Mouse (Mus musculus): ENCODE data around the gene Mt4. TPM values are rescaled to one million over a fixed set of nuclear protein-coding genes. Genes with fewer than 3 reads are reported as not detected.
A peak's percentile ranks its signal among the peaks of the same experiment; 100 is the strongest.

Gene Mt4
- polyA plus RNA-seq, 1 experiment from 2014 or later = not detected

GRCm38 (mm10) chr8:94098996-94099395, 38.0 kb upstream of the Mt4 start:
- Histone ChIP-seq H3K36me3 (replicated peaks; ENCODE audit: insufficient read depth, low read length) (no peaks in the 10 kb centered on the region), H3K9me3 (ENCODE audit: low read length) (no peaks in the 10 kb centered on the region), H3K4me3 (ENCODE audit: low read depth, low read length) (peak overlapping the region; percentile 64), H3K4me1 (ENCODE audit: insufficient read depth) (peaks cover 10% of the 10 kb centered on the region), H3K27me3 (ENCODE audit: insufficient read depth, low read length) (no peaks in the 10 kb centered on the region), H3K27ac (ENCODE audit: low read depth) (peak overlapping the region; percentile 79), H3K9ac (replicated peaks) (peak overlapping the region; percentile 55; the same call in 1 of the 2 replicates), H3K4me2 (ENCODE audit: low read depth, low read length) (peak overlapping the region; percentile 68)
- DNase-seq (no peak), ATAC-seq (no peak)
- WGBS (ENCODE audit: insufficient replicate concordance) = 64% methylated on average over 4 of the region's 4 CpGs
- no peak for TF ChIP-seq EP300 (IDR thresholded peaks at IDR 0.05; ENCODE audit: low read depth)
- no peak for TF ChIP-seq CTCF (IDR thresholded peaks at IDR 0.05; ENCODE audit: low read depth)

- H3K9ac ChIP-seq (replicated peaks) = no peak overlapping the region
- DNase-seq (no peak), ATAC-seq (no peak)
- H3K36me3 ChIP-seq (replicated peaks; ENCODE audit: insufficient read depth, low read length) = no peaks in the 10 kb centered on the region
- no peak for TF ChIP-seq EP300 (IDR thresholded peaks at IDR 0.05; ENCODE audit: low read depth)
- TF ChIP-seq CTCF (IDR thresholded peaks at IDR 0.05; ENCODE audit: low read depth) = no peak; the same call in 1 of the 2 replicates
- no peak overlapping the region for H3K27ac ChIP-seq (ENCODE audit: low read depth)
- no peaks in the 10 kb centered on the region for H3K27me3 ChIP-seq (ENCODE audit: insufficient read depth, low read length)
- no peak overlapping the region for H3K4me2 ChIP-seq (ENCODE audit: low read depth, low read length)
- no peaks in the 10 kb centered on the region for H3K9me3 ChIP-seq (ENCODE audit: low read length)
- no peak overlapping the region for H3K4me3 ChIP-seq (ENCODE audit: low read depth, low read length)
- H3K4me1 ChIP-seq (ENCODE audit: insufficient read depth) = peaks cover under 1% of the 10 kb centered on the region
- 52% methylated on average over 5 of the region's 5 CpGs for WGBS (ENCODE audit: insufficient replicate concordance)
Observed at GRCm38 (mm10) chr8:94104146-94104545, 32.9 kb upstream of the Mt4 start.

GRCm38 (mm10) chr8:94107871-94108270, 29.1 kb upstream of the Mt4 start:
- H3K4me2 ChIP-seq (ENCODE audit: low read depth, low read length) = no peak overlapping the region
- no peaks in the 10 kb centered on the region for H3K36me3 ChIP-seq (replicated peaks; ENCODE audit: insufficient read depth, low read length)
- H3K9me3 ChIP-seq (ENCODE audit: low read length) = no peaks in the 10 kb centered on the region
- H3K27me3 ChIP-seq (ENCODE audit: insufficient read depth, low read length) = no peaks in the 10 kb centered on the region
- no peak for TF ChIP-seq CTCF (IDR thresholded peaks at IDR 0.05; ENCODE audit: low read depth)
- TF ChIP-seq EP300 (IDR thresholded peaks at IDR 0.05; ENCODE audit: low read depth) = no peak
- no peak overlapping the region for H3K4me3 ChIP-seq (ENCODE audit: low read depth, low read length)
- no peak overlapping the region for H3K27ac ChIP-seq (ENCODE audit: low read depth)
- ATAC-seq (no peak), DNase-seq (no peak)
- H3K9ac ChIP-seq (replicated peaks) = no peak overlapping the region
- 59% methylated on average over 3 of the region's 3 CpGs for WGBS (ENCODE audit: insufficient replicate concordance)
- H3K4me1 ChIP-seq (ENCODE audit: insufficient read depth) = peaks cover 15% of the 10 kb centered on the region

- Histone ChIP-seq H3K27ac (ENCODE audit: low read depth) (peak overlapping the region; percentile 71; the same call in 1 of the 2 replicates), H3K9ac (replicated peaks) (no peak overlapping the region), H3K9me3 (ENCODE audit: low read length) (no peaks in the 10 kb centered on the region), H3K36me3 (replicated peaks; ENCODE audit: insufficient read depth, low read length) (no peaks in the 10 kb centered on the region), H3K4me3 (ENCODE audit: low read depth, low read length) (no peak overlapping the region), H3K4me2 (ENCODE audit: low read depth, low read length) (no peak overlapping the region; the same call in 1 of the 2 replicates), H3K4me1 (ENCODE audit: insufficient read depth) (peaks cover 20% of the 10 kb centered on the region), H3K27me3 (ENCODE audit: insufficient read depth, low read length) (no peaks in the 10 kb centered on the region)
- TF ChIP-seq EP300 (IDR thresholded peaks at IDR 0.05; ENCODE audit: low read depth) (peak; percentile 73), CTCF (IDR thresholded peaks at IDR 0.05; ENCODE audit: low read depth) (no peak)
- WGBS (ENCODE audit: insufficient replicate concordance) = 44% methylated on average over 6 of the region's 6 CpGs
- DNase-seq (peak; percentile 54), ATAC-seq (peak; percentile 97)
Observed at GRCm38 (mm10) chr8:94109396-94109795, 27.6 kb upstream of the Mt4 start.

- Histone ChIP-seq H3K4me1 (ENCODE audit: insufficient read depth) (peaks cover 20% of the 10 kb centered on the region), H3K27me3 (ENCODE audit: insufficient read depth, low read length) (no peaks in the 10 kb centered on the region), H3K4me2 (ENCODE audit: low read depth, low read length) (no peak overlapping the region; the same call in 1 of the 2 replicates), H3K9ac (replicated peaks) (no peak overlapping the region), H3K9me3 (ENCODE audit: low read length) (no peaks in the 10 kb centered on the region), H3K4me3 (ENCODE audit: low read depth, low read length) (no peak overlapping the region), H3K27ac (ENCODE audit: low read depth) (peak overlapping the region; percentile 71; the same call in 1 of the 2 replicates), H3K36me3 (replicated peaks; ENCODE audit: insufficient read depth, low read length) (no peaks in the 10 kb centered on the region)
- ATAC-seq = peak; percentile 40; the same call in 1 of the 2 replicates
- WGBS (ENCODE audit: insufficient replicate concordance) = 77% methylated on average over 5 of the region's 5 CpGs
- DNase-seq = no peak
- TF ChIP-seq EP300 (IDR thresholded peaks at IDR 0.05; ENCODE audit: low read depth) (no peak), CTCF (IDR thresholded peaks at IDR 0.05; ENCODE audit: low read depth) (peak; percentile 35)
Observed at GRCm38 (mm10) chr8:94109835-94110234, 27.2 kb upstream of the Mt4 start.

GRCm38 (mm10) chr8:94110526-94111177, 26.3 kb upstream of the Mt4 start:
- Histone ChIP-seq H3K27me3 (ENCODE audit: insufficient read depth, low read length) (no peaks in the 10 kb centered on the region), H3K9me3 (ENCODE audit: low read length) (no peaks in the 10 kb centered on the region), H3K4me1 (ENCODE audit: insufficient read depth) (peaks cover 20% of the 10 kb centered on the region), H3K36me3 (replicated peaks; ENCODE audit: insufficient read depth, low read length) (no peaks in the 10 kb centered on the region), H3K4me3 (ENCODE audit: low read depth, low read length) (no peak overlapping the region), H3K27ac (ENCODE audit: low read depth) (peak overlapping the region; percentile 71; the same call in 1 of the 2 replicates), H3K9ac (replicated peaks) (no peak overlapping the region), H3K4me2 (ENCODE audit: low read depth, low read length) (peak overlapping the region; percentile 46; the same call in 1 of the 2 replicates)
- DNase-seq (no peak), ATAC-seq (no peak; the same call in 1 of the 2 replicates)
- 70% methylated on average over 6 of the region's 6 CpGs for WGBS (ENCODE audit: insufficient replicate concordance)
- TF ChIP-seq EP300 (IDR thresholded peaks at IDR 0.05; ENCODE audit: low read depth) = no peak
- TF ChIP-seq CTCF (IDR thresholded peaks at IDR 0.05; ENCODE audit: low read depth) = no peak

Measured in liver, postnatal 0 days (tissue).